Comparison of ENCODE assay signal across 24 mouse cellular contexts in the genomic region with DNA sequence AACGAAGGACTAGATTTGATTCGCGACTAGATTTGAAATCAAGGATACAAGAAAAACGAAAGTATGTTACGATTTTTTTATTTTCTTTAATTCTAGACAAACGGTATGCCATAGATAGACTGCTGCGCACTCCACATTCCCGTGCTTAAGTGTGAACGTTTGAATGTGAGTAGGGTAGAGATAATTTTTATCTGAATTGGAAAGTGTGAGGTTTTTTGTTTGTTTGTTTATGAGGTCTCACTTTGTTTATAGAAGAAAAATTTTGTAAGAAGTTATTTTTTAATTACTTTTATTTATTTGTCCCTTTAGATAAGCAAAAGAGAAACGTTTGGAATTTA. TPM values are rescaled to one million over a fixed set of nuclear protein-coding genes. Genes with fewer than 3 reads are reported as not detected.
DNase-seq lines count a peak whose midpoint lies in the region; ATAC-seq and TF ChIP-seq lines count a peak whose summit lies in the region.
"Had no signal": no experiment of that assay in that cellular context is flagged by ENCODE, and none has a peak within 500 bp of the region (broad histone marks: within the 10 kb centered on the region; RNA-seq: fewer than 3 reads in every experiment).

No protein-coding gene starts in this region.

- peak overlapping the region; percentile 26; the same call in 1 of the 2 replicates for H3K4me3 ChIP-seq in heart, embryonic 16.5 days (ENCODE audit: low read length)
- no peak overlapping the region for H3K4me3 ChIP-seq in lung, postnatal 0 days (ENCODE audit: low read depth, low read length)
- peak overlapping the region; percentile 62 for H3K4me3 ChIP-seq in embryonic facial prominence, embryonic 12.5 days
- no peak overlapping the region for H3K4me3 ChIP-seq in stomach, postnatal 0 days (ENCODE audit: low read depth, low read length)
- H3K4me3 ChIP-seq: neural tube, embryonic 13.5 days had no signal

- intact Hi-C loops in heart, postnatal 14 days (cut with DNase I): loop anchor here (5.0 kb wide), 1 partner anchor 241 kb away; no protein-coding TSS in a partner anchor

- DNase-seq in heart, postnatal 14 days: no peak
- peak; percentile 25 for DNase-seq in lung, postnatal 0 days (ENCODE audit: low spot score)
- no peak for DNase-seq in lung, postnatal 14 days
- peak; percentile 8 for DNase-seq in induced T-regulatory cell, adult 2 months (ENCODE audit: low read depth)
- no peak for DNase-seq in right cerebral cortex, postnatal 4 days
- no peak for DNase-seq in stomach, postnatal 0 days (ENCODE audit: low spot score)
- DNase-seq: cerebellum, adult 11 months; cerebellum, adult 9-11 months; gastrocnemius, postnatal 10 days; kidney, postnatal 14 days; layer of hippocampus, postnatal 36 days; lung, adult 18-20 months; right cerebral cortex, postnatal 25 days; thymus, postnatal 25 days had no signal

- TF ChIP-seq EP300 in lung, postnatal 0 days (IDR thresholded peaks at IDR 0.05): no peak
- no peak for TF ChIP-seq EP300 in stomach, postnatal 0 days (optimal IDR thresholded peaks at IDR 0.05)

- TF ChIP-seq CTCF in lung, postnatal 0 days (IDR thresholded peaks at IDR 0.05): no peak
- TF ChIP-seq CTCF in stomach, postnatal 0 days (IDR thresholded peaks at IDR 0.05; ENCODE audit: low read depth): no peak

- peaks cover 21% of the 10 kb centered on the region for H3K4me1 ChIP-seq in heart, embryonic 16.5 days (ENCODE audit: control insufficient read depth, insufficient read depth, low read length)
- peaks cover 9% of the 10 kb centered on the region for H3K4me1 ChIP-seq in lung, postnatal 0 days (ENCODE audit: insufficient read depth, low read depth, low read length)
- peaks cover 18% of the 10 kb centered on the region; the same call in 1 of the 2 replicates for H3K4me1 ChIP-seq in embryonic facial prominence, embryonic 12.5 days
- no peaks in the 10 kb centered on the region; the same call in 1 of the 2 replicates for H3K4me1 ChIP-seq in stomach, postnatal 0 days (replicated peaks; ENCODE audit: control insufficient read depth, insufficient read depth)

- no peak overlapping the region for H3K27ac ChIP-seq in heart, embryonic 16.5 days (ENCODE audit: low read length)
- H3K27ac ChIP-seq in lung, postnatal 0 days (ENCODE audit: low read length): no peak overlapping the region
- H3K27ac ChIP-seq in embryonic facial prominence, embryonic 12.5 days: peak overlapping the region; percentile 93
- H3K27ac ChIP-seq in stomach, postnatal 0 days (replicated peaks): no peak overlapping the region
- H3K27ac ChIP-seq: hindbrain, embryonic 12.5 days; neural tube, embryonic 13.5 days had no signal

- H3K27me3 ChIP-seq in heart, embryonic 16.5 days (ENCODE audit: control insufficient read depth, insufficient read depth, low read length): peaks cover 78% of the 10 kb centered on the region
- H3K27me3 ChIP-seq in lung, postnatal 0 days (replicated peaks; ENCODE audit: insufficient read depth, low read length): peaks cover 82% of the 10 kb centered on the region
- peaks cover 49% of the 10 kb centered on the region for H3K27me3 ChIP-seq in embryonic facial prominence, embryonic 12.5 days
- H3K27me3 ChIP-seq in stomach, postnatal 0 days (ENCODE audit: control insufficient read depth, insufficient read depth, low read length): peaks cover 34% of the 10 kb centered on the region

- H3K9me3 ChIP-seq in heart, embryonic 16.5 days (replicated peaks; ENCODE audit: control insufficient read depth, low read length): no peaks in the 10 kb centered on the region
- no peaks in the 10 kb centered on the region for H3K9me3 ChIP-seq in lung, postnatal 0 days (ENCODE audit: low read length)
- H3K9me3 ChIP-seq in embryonic facial prominence, embryonic 12.5 days: no peaks in the 10 kb centered on the region
- no peaks in the 10 kb centered on the region for H3K9me3 ChIP-seq in stomach, postnatal 0 days (ENCODE audit: control insufficient read depth, low read length)
- H3K9me3 ChIP-seq: forebrain, embryonic 13.5 days; hindbrain, embryonic 12.5 days; neural tube, embryonic 13.5 days had no signal

- H3K9ac ChIP-seq in heart, embryonic 16.5 days (ENCODE audit: low read length): no peak overlapping the region
- no peak overlapping the region for H3K9ac ChIP-seq in lung, postnatal 0 days (replicated peaks; ENCODE audit: low read depth)
- H3K9ac ChIP-seq in embryonic facial prominence, embryonic 12.5 days: 0 out of 2 replicates have a peak overlapping the region, but pooled peaks have one; percentile 85
- H3K9ac ChIP-seq in stomach, postnatal 0 days (ENCODE audit: low read length): no peak overlapping the region
- H3K9ac ChIP-seq: hindbrain, embryonic 12.5 days; neural tube, embryonic 13.5 days had no signal

- no peak for ATAC-seq in heart, embryonic 16.5 days (replicated peaks; ENCODE audit: extremely low read depth, insufficient read depth, low FRiP score)
- ATAC-seq in lung, postnatal 0 days: no peak
- no peak for ATAC-seq in embryonic facial prominence, embryonic 12.5 days (ENCODE audit: insufficient number of reproducible peaks, insufficient read depth, low FRiP score, low TSS enrichment)
- no peak for ATAC-seq in stomach, postnatal 0 days (ENCODE audit: low FRiP score, low TSS enrichment)
- ATAC-seq: forebrain, embryonic 13.5 days had no signal

- WGBS in heart, embryonic 16.5 days: 2% methylated on average over 10 of the region's 10 CpGs
- WGBS in lung, postnatal 0 days: under 1% methylated on average over 10 of the region's 10 CpGs
- WGBS in embryonic facial prominence, embryonic 12.5 days: 1% methylated on average over 10 of the region's 10 CpGs
- WGBS in stomach, postnatal 0 days: 3% methylated on average over 10 of the region's 10 CpGs

- no peak overlapping the region for H3K4me2 ChIP-seq in heart, embryonic 16.5 days (ENCODE audit: low read depth, low read length)
- H3K4me2 ChIP-seq in lung, postnatal 0 days (replicated peaks; ENCODE audit: low read depth, low read length): no peak overlapping the region
- peak overlapping the region; percentile 82; the same call in 1 of the 2 replicates for H3K4me2 ChIP-seq in embryonic facial prominence, embryonic 12.5 days (replicated peaks)
- H3K4me2 ChIP-seq in stomach, postnatal 0 days (replicated peaks; ENCODE audit: low read depth): no peak overlapping the region
- H3K4me2 ChIP-seq: liver, embryonic 11.5 days had no signal

- no peaks in the 10 kb centered on the region for H3K36me3 ChIP-seq in heart, embryonic 16.5 days (ENCODE audit: control insufficient read depth, insufficient read depth)
- H3K36me3 ChIP-seq in lung, postnatal 0 days (ENCODE audit: insufficient read depth, low read length): no peaks in the 10 kb centered on the region
- H3K36me3 ChIP-seq in embryonic facial prominence, embryonic 12.5 days: no peaks in the 10 kb centered on the region
- no peaks in the 10 kb centered on the region for H3K36me3 ChIP-seq in stomach, postnatal 0 days (ENCODE audit: control insufficient read depth, insufficient read depth, low read length)
- H3K36me3 ChIP-seq: hindbrain, embryonic 12.5 days; neural tube, embryonic 13.5 days had no signal

RNA-seq across cellular contexts. Expression of gene Lhx8, which starts 0.5 kb away (rescaled TPM):
- 0.19 and 0.45 TPM in 2 replicates for polyA plus RNA-seq in heart, embryonic 16.5 days (2015; fragmentation: Nextera tagmentation; extraction: Ambion mirVana)
- total RNA-seq in heart, postnatal 14 days (2021): not detected
- not detected in 2 replicates for polyA plus RNA-seq in lung, postnatal 0 days (2015; fragmentation: Nextera tagmentation; extraction: Ambion mirVana)
- 60.9 and 72.6 TPM in 2 replicates for polyA plus RNA-seq in embryonic facial prominence, embryonic 12.5 days (2016; fragmentation: Nextera tagmentation; extraction: Ambion mirVana)
- not detected in 2 replicates for polyA plus RNA-seq in stomach, postnatal 0 days (2015; fragmentation: Nextera tagmentation; extraction: Ambion mirVana)
- total RNA-seq: common myeloid progenitor, adult 5-6 weeks; granulocyte monocyte progenitor cell, adult 5-6 weeks; heart, postnatal 25 days; layer of hippocampus, postnatal 36 days had no signal
- polyA plus RNA-seq: neural tube, embryonic 13.5 days; spleen, adult 2 months had no signal

Comparison
In these comparisons a context has a peak if more than half of its experiments do, and no peak if none do; other contexts are left out.
1. DNase-seq: peak in lung, postnatal 0 days (single experiment) and induced T-regulatory cell, adult 2 months (single experiment); none in heart, postnatal 14 days (0 of 2), lung, postnatal 14 days (single experiment), right cerebral cortex, postnatal 4 days (single experiment) and stomach, postnatal 0 days (single experiment).
2. H3K4me3 ChIP-seq: peak in heart, embryonic 16.5 days (single experiment) and embryonic facial prominence, embryonic 12.5 days (single experiment); none in lung, postnatal 0 days (single experiment) and stomach, postnatal 0 days (single experiment).
3. RNA of gene Lhx8, which starts 0.5 kb away (polyA plus RNA-seq): 60.9 to 72.6 TPM in embryonic facial prominence, embryonic 12.5 days; 0.19 to 0.45 TPM in heart, embryonic 16.5 days, not detected in stomach, postnatal 0 days and not detected in lung, postnatal 0 days; every median in the first group is over 10 times any median in the second.